Mouse (Mus musculus): ENCODE data around the gene Zfp651.

Gene Zfp651

GRCm38 (mm10) chr9:121759091-121760081, at the start of gene Zfp651:
TSS of gene Zfp651 (plus strand) at chr9:121759330.
- in situ Hi-C loops (cut with MboI, MseI), result no loop called here

GRCm38 (mm10) chr9:121709898-121710583, 49.1 kb upstream of the Zfp651 start, which contains the start of gene Ss18l2:
TSS of gene Ss18l2 (plus strand) at chr9:121710329.
- in situ Hi-C loops (cut with MboI, MseI), result loop anchor here (10.0 kb wide), 1 partner anchor 145 kb away; the partner anchor contains the start of gene Higd1a

GRCm38 (mm10) chr9:121710584-121710975, 48.5 kb upstream of the Zfp651 start:
- in situ Hi-C loops (cut with MboI, MseI), result no loop called here

GRCm38 (mm10) chr9:121717048-121717447, 42.1 kb upstream of the Zfp651 start:
- in situ Hi-C loops (cut with MboI, MseI), result no loop called here

GRCm38 (mm10) chr9:121718070-121718705, 40.9 kb upstream of the Zfp651 start:
- in situ Hi-C loops (cut with MboI, MseI), result no loop called here

- in situ Hi-C loops (cut with MboI, MseI), result no loop called here
These were observed 40.3 kb upstream of the Zfp651 start, which contains the start of gene Nktr for GRCm38 (mm10) chr9:121718792-121719318. TSS of gene Nktr (plus strand) at chr9:121719169.

- in situ Hi-C loops (cut with MboI, MseI), result no loop called here
These were observed 39.5 kb upstream of the Zfp651 start for GRCm38 (mm10) chr9:121719347-121720331.

GRCm38 (mm10) chr9:121740490-121740889, 18.6 kb upstream of the Zfp651 start:
- in situ Hi-C loops (cut with MboI, MseI), result no loop called here

- in situ Hi-C loops (cut with MboI, MseI), result no loop called here
These were observed 18.0 kb upstream of the Zfp651 start for GRCm38 (mm10) chr9:121741168-121741567.

- in situ Hi-C loops (cut with MboI, MseI), result no loop called here
These were observed 15.1 kb upstream of the Zfp651 start for GRCm38 (mm10) chr9:121744051-121744450.

GRCm38 (mm10) chr9:121752774-121753173, 6.4 kb upstream of the Zfp651 start:
- in situ Hi-C loops (cut with MboI, MseI), result no loop called here

GRCm38 (mm10) chr9:121754624-121755023, 4.5 kb upstream of the Zfp651 start:
- in situ Hi-C loops (cut with MboI, MseI), result no loop called here

- in situ Hi-C loops (cut with MboI, MseI), result no loop called here
These were observed 2.3 kb upstream of the Zfp651 start for GRCm38 (mm10) chr9:121756785-121757184.

- in situ Hi-C loops (cut with MboI, MseI), result no loop called here
These were observed 1.7 kb upstream of the Zfp651 start for GRCm38 (mm10) chr9:121757432-121757831.

GRCm38 (mm10) chr9:121757835-121758814, 1.0 kb upstream of the Zfp651 start:
- in situ Hi-C loops (cut with MboI, MseI), result no loop called here

GRCm38 (mm10) chr9:121760271-121761090, 1.4 kb downstream of the Zfp651 start:
- in situ Hi-C loops (cut with MboI, MseI), result no loop called here

GRCm38 (mm10) chr9:121761091-121761665, 2.0 kb downstream of the Zfp651 start:
- in situ Hi-C loops (cut with MboI, MseI), result no loop called here

GRCm38 (mm10) chr9:121761787-121762186, 2.7 kb downstream of the Zfp651 start:
- in situ Hi-C loops (cut with MboI, MseI), result no loop called here
